Mouse (Mus musculus): ENCODE results near the gene Fcrls. TPM values are rescaled to one million over a fixed set of nuclear protein-coding genes. Genes with fewer than 3 reads are reported as not detected.

The Fcrls gene
- polyA plus RNA-seq, 2 experiments: 0.46 to 0.63 TPM

- H3K4me1 ChIP-seq (replicated peaks; ENCODE audit: control insufficient read depth in 2 of 2, insufficient read depth in 2 of 2, low read length in 1 of 2): no peaks in the 10 kb centered on the region
- no peak overlapping the region for H3K9ac ChIP-seq (replicated peaks)
- no peak overlapping the region for H3K4me3 ChIP-seq (ENCODE audit: insufficient read depth in 1 of 2, low read depth in 2 of 2, low read length in 2 of 2)
- no peaks in the 10 kb centered on the region for H3K9me3 ChIP-seq (ENCODE audit: control insufficient read depth, low read length)
- no peak overlapping the region for H3K27ac ChIP-seq
- TF ChIP-seq CTCF (IDR thresholded peaks at IDR 0.05; ENCODE audit: low read depth): no peak
- no peaks in the 10 kb centered on the region for H3K27me3 ChIP-seq (ENCODE audit: control insufficient read depth, insufficient read depth, low read length)
- no peak for ATAC-seq (ENCODE audit: insufficient read depth)
- no peaks in the 10 kb centered on the region for H3K36me3 ChIP-seq (replicated peaks; ENCODE audit: control insufficient read depth, insufficient read depth, low read depth)
- H3K4me2 ChIP-seq (ENCODE audit: low read depth): no peak overlapping the region
- WGBS (ENCODE audit: insufficient replicate concordance): 43% methylated on average over 4 of the region's 4 CpGs
- no peak for DNase-seq (ENCODE audit: low read depth in 3 of 3, low spot score in 3 of 3)
These were observed 39.9 kb downstream of the Fcrls start for GRCm38 (mm10) chr3:87223636-87224035.

- DNase-seq (ENCODE audit: low read depth in 3 of 3, low spot score in 3 of 3) (no peak), ATAC-seq (ENCODE audit: insufficient read depth) (no peak)
- 67% methylated on average over 5 of the region's 5 CpGs for WGBS (ENCODE audit: insufficient replicate concordance)
These were observed 41.2 kb downstream of the Fcrls start for GRCm38 (mm10) chr3:87222346-87222745.

GRCm38 (mm10) chr3:87215176-87215575, 48.4 kb downstream of the Fcrls start:
- Histone ChIP-seq H3K4me3 (ENCODE audit: insufficient read depth in 1 of 2, low read depth in 2 of 2, low read length in 2 of 2) (no peak overlapping the region), H3K9me3 (ENCODE audit: control insufficient read depth, low read length) (no peaks in the 10 kb centered on the region), H3K27ac (no peak overlapping the region), H3K36me3 (replicated peaks; ENCODE audit: control insufficient read depth, insufficient read depth, low read depth) (no peaks in the 10 kb centered on the region), H3K9ac (replicated peaks) (no peak overlapping the region), H3K4me2 (ENCODE audit: low read depth) (no peak overlapping the region), H3K27me3 (ENCODE audit: control insufficient read depth, insufficient read depth, low read length) (no peaks in the 10 kb centered on the region), H3K4me1 (replicated peaks; ENCODE audit: control insufficient read depth in 2 of 2, insufficient read depth in 2 of 2, low read length in 1 of 2) (no peaks in the 10 kb centered on the region)
- TF ChIP-seq CTCF (IDR thresholded peaks at IDR 0.05; ENCODE audit: low read depth): no peak
- no peak for TF ChIP-seq EP300 (IDR thresholded peaks at IDR 0.05; ENCODE audit: low read depth)
- DNase-seq (ENCODE audit: low read depth in 3 of 3, low spot score in 3 of 3) (no peak), ATAC-seq (ENCODE audit: insufficient read depth) (no peak)
- 22% methylated on average over 11 of the region's 11 CpGs for WGBS (ENCODE audit: insufficient replicate concordance)

More at GRCm38 (mm10) chr3:87222346-87222745, 41.2 kb downstream of the Fcrls start:
- Histone ChIP-seq H3K9ac (replicated peaks) (no peak overlapping the region), H3K27me3 (ENCODE audit: control insufficient read depth, insufficient read depth, low read length) (no peaks in the 10 kb centered on the region), H3K4me2 (ENCODE audit: low read depth) (no peak overlapping the region), H3K9me3 (ENCODE audit: control insufficient read depth, low read length) (no peaks in the 10 kb centered on the region), H3K27ac (no peak overlapping the region), H3K36me3 (replicated peaks; ENCODE audit: control insufficient read depth, insufficient read depth, low read depth) (no peaks in the 10 kb centered on the region), H3K4me3 (ENCODE audit: insufficient read depth in 1 of 2, low read depth in 2 of 2, low read length in 2 of 2) (no peak overlapping the region), H3K4me1 (replicated peaks; ENCODE audit: control insufficient read depth in 2 of 2, insufficient read depth in 2 of 2, low read length in 1 of 2) (no peaks in the 10 kb centered on the region)
- TF ChIP-seq CTCF (IDR thresholded peaks at IDR 0.05; ENCODE audit: low read depth): no peak
- TF ChIP-seq EP300 (IDR thresholded peaks at IDR 0.05; ENCODE audit: low read depth): no peak

- Histone ChIP-seq H3K4me2 (ENCODE audit: low read depth) (no peak overlapping the region), H3K9me3 (ENCODE audit: control insufficient read depth, low read length) (no peaks in the 10 kb centered on the region), H3K36me3 (replicated peaks; ENCODE audit: control insufficient read depth, insufficient read depth, low read depth) (no peaks in the 10 kb centered on the region), H3K4me3 (ENCODE audit: insufficient read depth in 1 of 2, low read depth in 2 of 2, low read length in 2 of 2) (no peak overlapping the region), H3K27ac (no peak overlapping the region), H3K9ac (replicated peaks) (no peak overlapping the region), H3K27me3 (ENCODE audit: control insufficient read depth, insufficient read depth, low read length) (no peaks in the 10 kb centered on the region), H3K4me1 (replicated peaks; ENCODE audit: control insufficient read depth in 2 of 2, insufficient read depth in 2 of 2, low read length in 1 of 2) (no peaks in the 10 kb centered on the region)
- DNase-seq (ENCODE audit: low read depth in 3 of 3, low spot score in 3 of 3): no peak
- WGBS (ENCODE audit: insufficient replicate concordance): 75% methylated on average over 19 of the region's 19 CpGs
- ATAC-seq (ENCODE audit: insufficient read depth): no peak
- no peak for TF ChIP-seq CTCF (IDR thresholded peaks at IDR 0.05; ENCODE audit: low read depth)
- no peak for TF ChIP-seq EP300 (IDR thresholded peaks at IDR 0.05; ENCODE audit: low read depth)
These were observed 49.2 kb downstream of the Fcrls start for GRCm38 (mm10) chr3:87214221-87214864.

- WGBS (ENCODE audit: insufficient replicate concordance): 62% methylated on average over 5 of the region's 5 CpGs
- DNase-seq (ENCODE audit: low read depth in 3 of 3, low spot score in 3 of 3) (no peak), ATAC-seq (ENCODE audit: insufficient read depth) (no peak)
- H3K4me3 ChIP-seq (ENCODE audit: insufficient read depth in 1 of 2, low read depth in 2 of 2, low read length in 2 of 2): no peak overlapping the region
- H3K4me1 ChIP-seq (replicated peaks; ENCODE audit: control insufficient read depth in 2 of 2, insufficient read depth in 2 of 2, low read length in 1 of 2): no peaks in the 10 kb centered on the region
- H3K9ac ChIP-seq (replicated peaks): no peak overlapping the region
- no peaks in the 10 kb centered on the region for H3K36me3 ChIP-seq (replicated peaks; ENCODE audit: control insufficient read depth, insufficient read depth, low read depth)
- H3K27ac ChIP-seq: no peak overlapping the region
- H3K27me3 ChIP-seq (ENCODE audit: control insufficient read depth, insufficient read depth, low read length): no peaks in the 10 kb centered on the region
- H3K4me2 ChIP-seq (ENCODE audit: low read depth): no peak overlapping the region
- H3K9me3 ChIP-seq (ENCODE audit: control insufficient read depth, low read length): no peaks in the 10 kb centered on the region
- TF ChIP-seq CTCF (IDR thresholded peaks at IDR 0.05; ENCODE audit: low read depth): no peak
- no peak for TF ChIP-seq EP300 (IDR thresholded peaks at IDR 0.05; ENCODE audit: low read depth)
These were observed 57.0 kb downstream of the Fcrls start for GRCm38 (mm10) chr3:87206336-87207075.

Other genes with a start within 250 kb of the Fcrls start
- gene Kirrel, start 89.0 kb downstream of the Fcrls start, polyA plus RNA-seq (2012; rRNA removed): 0.79 TPM in 2 replicates
- 0.30 and 0.37 TPM in 2 replicates for gene Kirrel, start 89.0 kb downstream of the Fcrls start, polyA plus RNA-seq (2014; fragmentation: Nextera tagmentation; extraction: Ambion mirVana)
- gene Cd5l, start 94.1 kb upstream of the Fcrls start, polyA plus RNA-seq (2012; rRNA removed): 40.8 and 52.4 TPM in 2 replicates
- 42.0 and 45.7 TPM in 2 replicates for gene Cd5l, start 94.1 kb upstream of the Fcrls start, polyA plus RNA-seq (2014; fragmentation: Nextera tagmentation; extraction: Ambion mirVana)
- 0.43 and 0.56 TPM in 2 replicates for gene Fcrl1, start 112.6 kb upstream of the Fcrls start, polyA plus RNA-seq (2012; rRNA removed)
- 0.88 and 0.99 TPM in 2 replicates for gene Fcrl1, start 112.6 kb upstream of the Fcrls start, polyA plus RNA-seq (2014; fragmentation: Nextera tagmentation; extraction: Ambion mirVana)
- gene Fcrl5, start 172.0 kb upstream of the Fcrls start, polyA plus RNA-seq (2012; rRNA removed): not detected in 2 replicates
- gene Fcrl5, start 172.0 kb upstream of the Fcrls start, polyA plus RNA-seq (2014; fragmentation: Nextera tagmentation; extraction: Ambion mirVana): not detected in 2 replicates

Data from liver, embryonic 14.5 days (tissue).